8 mouse cellular contexts compared by ENCODE assay signal in the genomic region with DNA sequence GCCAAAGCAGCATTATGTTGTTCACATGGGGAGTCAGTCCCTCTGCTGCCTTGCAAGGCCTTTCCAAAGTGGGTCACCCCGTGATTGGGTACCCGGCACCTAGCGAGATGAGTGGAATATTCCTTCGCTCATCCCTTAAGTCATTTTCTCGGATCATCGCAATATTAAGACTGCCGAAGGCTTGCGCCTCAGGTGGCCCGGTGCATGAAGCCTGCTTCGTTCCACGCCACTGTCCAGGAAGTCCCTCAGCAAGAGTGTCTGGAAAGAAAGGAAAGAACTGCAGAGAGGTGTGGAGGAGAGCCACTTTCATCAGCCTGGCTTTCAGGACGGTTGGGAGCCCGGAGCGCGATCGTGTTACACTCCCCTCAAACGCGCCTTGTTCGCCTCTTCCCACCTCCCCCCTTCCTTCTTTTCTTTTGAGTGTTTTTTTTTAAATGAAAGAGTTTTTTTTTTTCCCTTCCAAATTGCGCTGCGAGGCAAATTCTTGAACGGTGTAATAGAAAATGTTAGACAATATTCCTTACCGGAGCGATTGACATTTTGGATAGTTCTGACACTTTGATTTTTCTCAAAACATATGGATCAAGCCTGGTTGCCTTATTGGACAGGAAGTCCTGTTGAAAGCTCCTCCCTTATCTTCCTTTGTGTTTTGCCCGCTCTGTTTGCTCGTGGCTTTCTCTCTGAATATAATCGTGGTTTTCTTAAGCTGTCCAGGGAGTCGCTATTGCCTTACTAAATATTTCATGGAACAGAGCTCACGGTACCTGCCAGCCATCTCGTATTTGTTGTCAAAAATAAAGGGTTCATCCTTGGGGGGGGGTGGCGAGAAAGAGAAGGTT.
DNase-seq lines count a peak whose midpoint lies in the region; ATAC-seq lines count a peak whose summit lies in the region.

No protein-coding gene starts in this region.

- H3K4me3 ChIP-seq in brown adipose tissue, adult 24 weeks (ENCODE audit: insufficient read depth, low read depth, low read length) = peak overlapping the region; percentile 32; the same call in 1 of the 2 replicates
- H3K4me3 ChIP-seq in forebrain, embryonic 12.5 days (replicated peaks) = peak overlapping the region; percentile 30
- H3K4me3 ChIP-seq in limb, embryonic 13.5 days = peak overlapping the region; percentile 31

- peak; percentile 19 for DNase-seq in adrenal gland, adult 2 months
- DNase-seq in adrenal gland, adult 8-10 months = no peak
- peak; percentile 66 for DNase-seq in retina, embryonic 14.5 days (ENCODE audit: low spot score)
- no peak for DNase-seq in thymus, adult 18-20 months

- 4% methylated on average over 31 of the region's 31 CpGs for whole genome bisulfite sequencing in forebrain, embryonic 12.5 days
- 3% methylated on average over 31 of the region's 31 CpGs for WGBS in limb, embryonic 13.5 days

- no peak overlapping the region for H3K27ac ChIP-seq in brown adipose tissue, adult 24 weeks (replicated peaks; ENCODE audit: low read depth, low read length)
- H3K27ac ChIP-seq in forebrain, embryonic 12.5 days = no peak overlapping the region
- no peak overlapping the region for H3K27ac ChIP-seq in limb, embryonic 13.5 days

- H3K36me3 ChIP-seq in forebrain, embryonic 12.5 days (replicated peaks) = no peaks in the 10 kb centered on the region
- H3K36me3 ChIP-seq in limb, embryonic 13.5 days = no peaks in the 10 kb centered on the region

- H3K4me2 ChIP-seq in forebrain, embryonic 12.5 days = peak overlapping the region; percentile 50
- H3K4me2 ChIP-seq in limb, embryonic 13.5 days (replicated peaks) = peak overlapping the region; percentile 60

- peak overlapping the region; percentile 45 for H3K9ac ChIP-seq in forebrain, embryonic 12.5 days
- no peak overlapping the region for H3K9ac ChIP-seq in limb, embryonic 13.5 days

- ATAC-seq in forebrain, embryonic 12.5 days (ENCODE audit: low FRiP score) = no peak
- ATAC-seq in limb, embryonic 13.5 days (ENCODE audit: low FRiP score, low read depth) = no peak
- no peak for ATAC-seq in megakaryocyte progenitor cell, adult 5-6 weeks (replicated peaks; ENCODE audit: poor library complexity)

- H3K27me3 ChIP-seq in forebrain, embryonic 12.5 days = peaks cover 78% of the 10 kb centered on the region
- H3K27me3 ChIP-seq in limb, embryonic 13.5 days = peaks cover 99% of the 10 kb centered on the region

- no peaks in the 10 kb centered on the region for H3K9me3 ChIP-seq in forebrain, embryonic 12.5 days
- H3K9me3 ChIP-seq in limb, embryonic 13.5 days = no peaks in the 10 kb centered on the region

- no peaks in the 10 kb centered on the region; the same call in 1 of the 2 replicates for H3K4me1 ChIP-seq in brown adipose tissue, adult 24 weeks (ENCODE audit: control insufficient read depth, insufficient read depth, insufficient read length, low read length)
- H3K4me1 ChIP-seq in forebrain, embryonic 12.5 days = peaks cover 65% of the 10 kb centered on the region
- H3K4me1 ChIP-seq in limb, embryonic 13.5 days = peaks cover 35% of the 10 kb centered on the region

Comparison
In these comparisons a context has a peak if more than half of its experiments do, and no peak if none do; other contexts are left out.
1. DNase-seq: peak in adrenal gland, adult 2 months (single experiment) and retina, embryonic 14.5 days (single experiment); none in adrenal gland, adult 8-10 months (single experiment) and thymus, adult 18-20 months (0 of 2).
2. Peak in every context shown above with its lines, with median percentiles within 50 percentile points of each other: H3K4me3 ChIP-seq.